Comparison of ENCODE assay signal across 30 mouse cellular contexts in the genomic region with DNA sequence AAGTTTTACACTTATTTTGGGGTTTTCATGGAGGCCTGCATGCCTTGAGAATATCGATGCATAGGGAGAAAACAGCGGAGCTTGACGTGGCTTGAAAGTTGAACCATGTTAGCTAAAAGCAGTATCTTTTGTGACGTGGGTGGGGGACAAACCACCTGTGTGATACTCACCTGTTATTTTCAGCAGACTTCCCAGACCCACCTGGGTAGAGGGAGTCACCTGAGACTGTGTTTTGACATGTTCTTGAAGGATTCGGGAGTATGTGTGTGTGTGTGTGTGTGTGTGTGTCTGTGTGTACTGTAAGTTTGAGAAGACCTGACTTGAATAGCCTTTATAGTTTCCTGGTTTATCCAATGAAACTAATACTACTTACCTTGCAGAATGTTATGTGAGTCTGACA. TPM values are rescaled to one million over a fixed set of nuclear protein-coding genes. Genes with fewer than 3 reads are reported as not detected.
A peak's percentile ranks its signal among the peaks of the same experiment; 100 is the strongest.
DNase-seq lines count a peak whose midpoint lies in the region; ATAC-seq and TF ChIP-seq lines count a peak whose summit lies in the region.
"Had no signal": no experiment of that assay in that cellular context is flagged by ENCODE, and none has a peak within 500 bp of the region (broad histone marks: within the 10 kb centered on the region; RNA-seq: fewer than 3 reads in every experiment).

No protein-coding gene starts in this region.

- no peaks in the 10 kb centered on the region for H3K27me3 ChIP-seq in forebrain, embryonic 10.5 days (ENCODE audit: poor library complexity, severe bottlenecking)
- H3K27me3 ChIP-seq in forebrain, postnatal 0 days (ENCODE audit: insufficient read depth, low read length) = no peaks in the 10 kb centered on the region
- H3K27me3 ChIP-seq in hindbrain, embryonic 11.5 days (ENCODE audit: control insufficient read depth, insufficient read depth, low read length) = no peaks in the 10 kb centered on the region; the same call in 1 of the 2 replicates
- no peaks in the 10 kb centered on the region for H3K27me3 ChIP-seq in hindbrain, embryonic 14.5 days (ENCODE audit: control insufficient read depth, insufficient read depth, low read length)
- no peaks in the 10 kb centered on the region; the same call in 1 of the 2 replicates for H3K27me3 ChIP-seq in midbrain, embryonic 10.5 days (ENCODE audit: low read depth, poor library complexity, severe bottlenecking)
- H3K27me3 ChIP-seq in midbrain, embryonic 14.5 days (ENCODE audit: control insufficient read depth, insufficient read depth, low read length) = no peaks in the 10 kb centered on the region
- no peaks in the 10 kb centered on the region for H3K27me3 ChIP-seq in embryonic facial prominence, embryonic 14.5 days (replicated peaks; ENCODE audit: control insufficient read depth, insufficient read depth, low read length)
- H3K27me3 ChIP-seq: CH12.LX; forebrain, embryonic 15.5 days; heart, embryonic 13.5 days; hindbrain, embryonic 15.5 days; intestine, embryonic 15.5 days; Patski had no signal

- H3K36me3 ChIP-seq in forebrain, embryonic 10.5 days (replicated peaks) = peaks cover 65% of the 10 kb centered on the region
- H3K36me3 ChIP-seq in forebrain, postnatal 0 days (ENCODE audit: insufficient read depth) = no peaks in the 10 kb centered on the region
- H3K36me3 ChIP-seq in hindbrain, embryonic 11.5 days (ENCODE audit: control insufficient read depth, insufficient read depth, low read length) = no peaks in the 10 kb centered on the region
- no peaks in the 10 kb centered on the region for H3K36me3 ChIP-seq in hindbrain, embryonic 14.5 days (replicated peaks; ENCODE audit: control insufficient read depth, insufficient read depth)
- H3K36me3 ChIP-seq in midbrain, embryonic 10.5 days = peaks cover 26% of the 10 kb centered on the region
- no peaks in the 10 kb centered on the region for H3K36me3 ChIP-seq in midbrain, embryonic 14.5 days (ENCODE audit: control insufficient read depth, insufficient read depth, low read length)
- H3K36me3 ChIP-seq in embryonic facial prominence, embryonic 14.5 days (ENCODE audit: control insufficient read depth, insufficient read depth, low read length) = no peaks in the 10 kb centered on the region
- H3K36me3 ChIP-seq: forebrain, embryonic 15.5 days; hindbrain, embryonic 15.5 days; intestine, embryonic 15.5 days had no signal

- 85% methylated on average over 5 of the region's 5 CpGs for WGBS in forebrain, embryonic 10.5 days
- 72% methylated on average over 5 of the region's 5 CpGs for WGBS in forebrain, postnatal 0 days
- 80% methylated on average over 5 of the region's 5 CpGs for WGBS in hindbrain, embryonic 11.5 days
- WGBS in hindbrain, embryonic 14.5 days = 79% methylated on average over 5 of the region's 5 CpGs
- 91% methylated on average over 5 of the region's 5 CpGs for WGBS in midbrain, embryonic 10.5 days
- 85% methylated on average over 5 of the region's 5 CpGs for WGBS in midbrain, embryonic 14.5 days
- WGBS in embryonic facial prominence, embryonic 14.5 days = 72% methylated on average over 5 of the region's 5 CpGs

- H3K4me1 ChIP-seq in forebrain, embryonic 10.5 days = peaks cover 48% of the 10 kb centered on the region
- H3K4me1 ChIP-seq in forebrain, postnatal 0 days (ENCODE audit: insufficient read depth) = no peaks in the 10 kb centered on the region
- no peaks in the 10 kb centered on the region for H3K4me1 ChIP-seq in hindbrain, embryonic 11.5 days (replicated peaks; ENCODE audit: control insufficient read depth, insufficient read depth, low read length)
- 0 out of 2 replicates have a peak, but pooled peaks cover 3% of the 10 kb centered on the region for H3K4me1 ChIP-seq in hindbrain, embryonic 14.5 days (replicated peaks; ENCODE audit: control insufficient read depth, insufficient read depth, low read length)
- peaks cover 20% of the 10 kb centered on the region for H3K4me1 ChIP-seq in midbrain, embryonic 10.5 days
- no peaks in the 10 kb centered on the region for H3K4me1 ChIP-seq in midbrain, embryonic 14.5 days (ENCODE audit: control insufficient read depth, insufficient read depth, low read length)
- H3K4me1 ChIP-seq in embryonic facial prominence, embryonic 14.5 days (ENCODE audit: control insufficient read depth, insufficient read depth, low read length) = peaks cover 3% of the 10 kb centered on the region; the same call in 1 of the 2 replicates
- H3K4me1 ChIP-seq: heart, embryonic 10.5 days; hindbrain, embryonic 15.5 days had no signal

- ATAC-seq in forebrain, postnatal 0 days = no peak
- 0 out of 2 replicates have a peak, but pooled peaks have one; percentile 10 for ATAC-seq in hindbrain, embryonic 11.5 days (ENCODE audit: low FRiP score)
- ATAC-seq in hindbrain, embryonic 14.5 days (ENCODE audit: low FRiP score) = no peak
- ATAC-seq in midbrain, embryonic 14.5 days (ENCODE audit: low FRiP score, low TSS enrichment) = no peak
- ATAC-seq in embryonic facial prominence, embryonic 14.5 days (ENCODE audit: low read depth) = peak; percentile 65; the same call in 1 of the 2 replicates
- ATAC-seq: forebrain, embryonic 15.5 days; intestine, embryonic 15.5 days; Patski had no signal

- TF ChIP-seq CTCF in forebrain, postnatal 0 days (IDR thresholded peaks at IDR 0.05; ENCODE audit: low read depth) = no peak

- no peak overlapping the region for H3K4me3 ChIP-seq in forebrain, embryonic 10.5 days
- H3K4me3 ChIP-seq in forebrain, postnatal 0 days (ENCODE audit: low read depth, low read length) = no peak overlapping the region
- H3K4me3 ChIP-seq in hindbrain, embryonic 11.5 days (ENCODE audit: low read depth, low read length) = no peak overlapping the region
- H3K4me3 ChIP-seq in hindbrain, embryonic 14.5 days (replicated peaks; ENCODE audit: low read length) = no peak overlapping the region
- no peak overlapping the region for H3K4me3 ChIP-seq in midbrain, embryonic 10.5 days
- no peak overlapping the region for H3K4me3 ChIP-seq in midbrain, embryonic 14.5 days (replicated peaks; ENCODE audit: low read depth, low read length)
- H3K4me3 ChIP-seq in embryonic facial prominence, embryonic 14.5 days (ENCODE audit: low read depth, low read length) = no peak overlapping the region
- H3K4me3 ChIP-seq: erythroblast, embryonic 14.5 days; forebrain, embryonic 15.5 days; heart, adult 2 months; heart, embryonic 10.5 days; heart, embryonic 13.5 days; hindbrain, embryonic 15.5 days; intestine, embryonic 15.5 days had no signal

- no peak for DNase-seq in forebrain, embryonic 10.5 days (ENCODE audit: extremely low spot score, low spot score)
- DNase-seq in forebrain, postnatal 0 days = no peak
- no peak for DNase-seq in hindbrain, embryonic 11.5 days (ENCODE audit: low spot score)
- DNase-seq in hindbrain, embryonic 14.5 days (ENCODE audit: low spot score) = no peak
- no peak for DNase-seq in midbrain, embryonic 10.5 days (ENCODE audit: low spot score)
- DNase-seq in midbrain, embryonic 14.5 days = no peak
- no peak for DNase-seq in embryonic facial prominence, embryonic 14.5 days (ENCODE audit: low spot score)
- DNase-seq: adrenal gland, postnatal 10 days; adrenal gland, postnatal 36 days; B cell, adult 2 months; cerebellum, adult 18-20 months; cerebellum, adult 9-11 months; cerebellum, postnatal 25 days; gastrocnemius, postnatal 10 days; gastrocnemius, postnatal 36 days; heart, adult 2 months; heart, postnatal 14 days; heart, postnatal 4 days; kidney, adult 18-20 months had no signal

- H3K9me3 ChIP-seq in forebrain, embryonic 10.5 days = no peaks in the 10 kb centered on the region; the same call in 1 of the 2 replicates
- H3K9me3 ChIP-seq in forebrain, postnatal 0 days (ENCODE audit: low read length) = no peaks in the 10 kb centered on the region
- no peaks in the 10 kb centered on the region for H3K9me3 ChIP-seq in hindbrain, embryonic 11.5 days (ENCODE audit: control insufficient read depth, low read length)
- no peaks in the 10 kb centered on the region for H3K9me3 ChIP-seq in hindbrain, embryonic 14.5 days (ENCODE audit: control insufficient read depth, low read length)
- H3K9me3 ChIP-seq in midbrain, embryonic 10.5 days (replicated peaks) = no peaks in the 10 kb centered on the region
- no peaks in the 10 kb centered on the region for H3K9me3 ChIP-seq in midbrain, embryonic 14.5 days (ENCODE audit: control insufficient read depth, low read length)
- H3K9me3 ChIP-seq in embryonic facial prominence, embryonic 14.5 days (ENCODE audit: control insufficient read depth, low read length) = no peaks in the 10 kb centered on the region
- H3K9me3 ChIP-seq: forebrain, embryonic 15.5 days; G1E; heart, embryonic 10.5 days; heart, embryonic 13.5 days; hindbrain, embryonic 15.5 days; intestine, embryonic 15.5 days had no signal

- H3K27ac ChIP-seq in forebrain, embryonic 10.5 days = peak overlapping the region; percentile 71
- no peak overlapping the region for H3K27ac ChIP-seq in forebrain, postnatal 0 days (ENCODE audit: low read depth, low read length)
- 0 out of 2 replicates have a peak overlapping the region, but pooled peaks have one; percentile 11 for H3K27ac ChIP-seq in hindbrain, embryonic 11.5 days (ENCODE audit: low read depth, low read length)
- no peak overlapping the region for H3K27ac ChIP-seq in hindbrain, embryonic 14.5 days
- H3K27ac ChIP-seq in midbrain, embryonic 10.5 days (replicated peaks) = 0 out of 2 replicates have a peak overlapping the region, but pooled peaks have one; percentile 42
- no peak overlapping the region for H3K27ac ChIP-seq in midbrain, embryonic 14.5 days (replicated peaks; ENCODE audit: low read depth, low read length)
- no peak overlapping the region for H3K27ac ChIP-seq in embryonic facial prominence, embryonic 14.5 days (replicated peaks; ENCODE audit: low read depth, low read length)
- H3K27ac ChIP-seq: forebrain, embryonic 15.5 days; heart, adult 2 months; heart, embryonic 10.5 days; heart, embryonic 13.5 days; hindbrain, embryonic 15.5 days; intestine, embryonic 15.5 days had no signal

- no peak overlapping the region for H3K4me2 ChIP-seq in forebrain, postnatal 0 days (ENCODE audit: low read depth)
- H3K4me2 ChIP-seq in hindbrain, embryonic 11.5 days (replicated peaks; ENCODE audit: low read depth, low read length) = no peak overlapping the region
- no peak overlapping the region for H3K4me2 ChIP-seq in hindbrain, embryonic 14.5 days (replicated peaks)
- H3K4me2 ChIP-seq in midbrain, embryonic 14.5 days (ENCODE audit: low read length) = no peak overlapping the region
- H3K4me2 ChIP-seq in embryonic facial prominence, embryonic 14.5 days (ENCODE audit: low read depth, low read length) = no peak overlapping the region
- H3K4me2 ChIP-seq: forebrain, embryonic 15.5 days; heart, embryonic 13.5 days; hindbrain, embryonic 15.5 days; intestine, embryonic 15.5 days had no signal

- H3K9ac ChIP-seq in forebrain, postnatal 0 days = no peak overlapping the region
- H3K9ac ChIP-seq in hindbrain, embryonic 11.5 days (ENCODE audit: low read depth, low read length) = no peak overlapping the region
- no peak overlapping the region for H3K9ac ChIP-seq in hindbrain, embryonic 14.5 days
- H3K9ac ChIP-seq in midbrain, embryonic 14.5 days (replicated peaks; ENCODE audit: low read length) = no peak overlapping the region
- no peak overlapping the region for H3K9ac ChIP-seq in embryonic facial prominence, embryonic 14.5 days (ENCODE audit: low read depth, low read length)
- H3K9ac ChIP-seq: forebrain, embryonic 15.5 days; heart, embryonic 13.5 days; hindbrain, embryonic 15.5 days; intestine, embryonic 15.5 days had no signal

RNA-seq across cellular contexts. Expression of gene Pawr, which starts 7.2 kb away (rescaled TPM):
- polyA plus RNA-seq in forebrain, embryonic 10.5 days (2016; fragmentation: Nextera tagmentation; extraction: Ambion mirVana) = 12.7 and 14.7 TPM in 2 replicates
- 2.7 and 5.0 TPM in 2 replicates for total RNA-seq in forebrain, postnatal 0 days (2014; rRNA removed)
- polyA plus RNA-seq in forebrain, postnatal 0 days (2015; fragmentation: Nextera tagmentation; extraction: Ambion mirVana) = 2.2 and 3.0 TPM in 2 replicates
- 13.0 and 13.1 TPM in 2 replicates for polyA plus RNA-seq in hindbrain, embryonic 11.5 days (2014; fragmentation: Nextera tagmentation; extraction: Ambion mirVana)
- 4.3 and 4.9 TPM in 2 replicates for polyA plus RNA-seq in hindbrain, embryonic 14.5 days (2014; fragmentation: Nextera tagmentation; extraction: Ambion mirVana)
- 9.6 and 12.6 TPM in 2 replicates for polyA plus RNA-seq in midbrain, embryonic 10.5 days (2016; fragmentation: Nextera tagmentation; extraction: Ambion mirVana)
- polyA plus RNA-seq in midbrain, embryonic 14.5 days (2014; fragmentation: Nextera tagmentation; extraction: Ambion mirVana) = 2.2 and 2.7 TPM in 2 replicates
- polyA plus RNA-seq in embryonic facial prominence, embryonic 14.5 days (2014; fragmentation: Nextera tagmentation; extraction: Ambion mirVana) = 7.1 TPM in 2 replicates
- total RNA-seq: CH12.LX; common myeloid progenitor, adult 5-6 weeks; granulocyte monocyte progenitor cell, adult 5-6 weeks had no signal

Comparison
In these comparisons a context has a peak if more than half of its experiments do, and no peak if none do; other contexts are left out.
1. H3K27ac ChIP-seq: peak in forebrain, embryonic 10.5 days (single experiment), hindbrain, embryonic 11.5 days (single experiment) and midbrain, embryonic 10.5 days (single experiment); none in forebrain, postnatal 0 days (single experiment), hindbrain, embryonic 14.5 days (single experiment), midbrain, embryonic 14.5 days (single experiment) and embryonic facial prominence, embryonic 14.5 days (single experiment).
2. ATAC-seq: peak in hindbrain, embryonic 11.5 days (single experiment) and embryonic facial prominence, embryonic 14.5 days (single experiment); none in forebrain, postnatal 0 days (single experiment), hindbrain, embryonic 14.5 days (single experiment) and midbrain, embryonic 14.5 days (single experiment).